Mouse (Mus musculus): ENCODE data around the gene Jmjd1c. TPM values are rescaled to one million over a fixed set of nuclear protein-coding genes. Genes with fewer than 3 reads are reported as not detected.
A peak's percentile ranks its signal among the peaks of the same experiment; 100 is the strongest.

The Jmjd1c gene
- polyA plus RNA-seq, 1 experiment from 2014 or later, result 52.4 TPM

- H3K9ac ChIP-seq, result no peak overlapping the region
- no peak overlapping the region for H3K4me2 ChIP-seq
- H3K27me3 ChIP-seq, result no peaks in the 10 kb centered on the region
- H3K9me3 ChIP-seq, result no peaks in the 10 kb centered on the region
- 0 out of 2 replicates have a peak, but pooled peaks cover 5% of the 10 kb centered on the region for H3K36me3 ChIP-seq
- H3K27ac ChIP-seq (replicated peaks), result no peak overlapping the region
- 84% methylated on average over 2 of the region's 2 CpGs for WGBS
- H3K4me3 ChIP-seq, result no peak overlapping the region
- H3K4me1 ChIP-seq (replicated peaks), result 0 out of 2 replicates have a peak, but pooled peaks cover 5% of the 10 kb centered on the region
- no peak for ATAC-seq (ENCODE audit: low read depth)
These were observed 112.0 kb downstream of the Jmjd1c start for GRCm38 (mm10) chr10:67207931-67208330.

GRCm38 (mm10) chr10:67209916-67210675 is 114.2 kb downstream of the Jmjd1c start:
- no peak overlapping the region for H3K4me2 ChIP-seq
- no peak overlapping the region for H3K4me3 ChIP-seq
- H3K27me3 ChIP-seq, result no peaks in the 10 kb centered on the region
- H3K9ac ChIP-seq, result no peak overlapping the region
- 83% methylated on average over 4 of the region's 4 CpGs for WGBS
- H3K27ac ChIP-seq (replicated peaks), result no peak overlapping the region
- no peaks in the 10 kb centered on the region for H3K36me3 ChIP-seq
- ATAC-seq (ENCODE audit: low read depth), result no peak
- H3K4me1 ChIP-seq (replicated peaks), result peaks cover 16% of the 10 kb centered on the region; the same call in 1 of the 2 replicates
- no peaks in the 10 kb centered on the region for H3K9me3 ChIP-seq

- no peak overlapping the region for H3K9ac ChIP-seq
- no peak overlapping the region for H3K4me2 ChIP-seq
- peaks cover 16% of the 10 kb centered on the region; the same call in 1 of the 2 replicates for H3K4me1 ChIP-seq (replicated peaks)
- 92% methylated on average over 5 of the region's 5 CpGs for WGBS
- 0 out of 2 replicates have a peak, but pooled peaks cover under 1% of the 10 kb centered on the region for H3K36me3 ChIP-seq
- no peaks in the 10 kb centered on the region for H3K9me3 ChIP-seq
- H3K27ac ChIP-seq (replicated peaks), result no peak overlapping the region
- H3K4me3 ChIP-seq, result no peak overlapping the region
- no peaks in the 10 kb centered on the region for H3K27me3 ChIP-seq
- no peak for ATAC-seq (ENCODE audit: low read depth)
These were observed 116.1 kb downstream of the Jmjd1c start for GRCm38 (mm10) chr10:67212031-67212430.

GRCm38 (mm10) chr10:67213720-67214119 is 117.8 kb downstream of the Jmjd1c start:
- H3K27me3 ChIP-seq, result no peaks in the 10 kb centered on the region
- no peak overlapping the region for H3K4me3 ChIP-seq
- 40% methylated on average over 1 of the region's 1 CpGs for WGBS
- peaks cover 16% of the 10 kb centered on the region; the same call in 1 of the 2 replicates for H3K4me1 ChIP-seq (replicated peaks)
- no peaks in the 10 kb centered on the region for H3K9me3 ChIP-seq
- H3K27ac ChIP-seq (replicated peaks), result no peak overlapping the region
- peaks cover 12% of the 10 kb centered on the region for H3K36me3 ChIP-seq
- no peak overlapping the region for H3K4me2 ChIP-seq
- no peak for ATAC-seq (ENCODE audit: low read depth)
- H3K9ac ChIP-seq, result no peak overlapping the region

GRCm38 (mm10) chr10:67215133-67215532 is 119.2 kb downstream of the Jmjd1c start:
- H3K4me1 ChIP-seq (replicated peaks), result peaks cover 12% of the 10 kb centered on the region; the same call in 1 of the 2 replicates
- WGBS, result 74% methylated on average over 4 of the region's 4 CpGs
- no peaks in the 10 kb centered on the region for H3K27me3 ChIP-seq
- H3K36me3 ChIP-seq, result peaks cover 26% of the 10 kb centered on the region
- no peak overlapping the region for H3K4me3 ChIP-seq
- H3K9ac ChIP-seq, result no peak overlapping the region
- no peak overlapping the region for H3K4me2 ChIP-seq
- H3K27ac ChIP-seq (replicated peaks), result no peak overlapping the region
- no peak for ATAC-seq (ENCODE audit: low read depth)
- no peaks in the 10 kb centered on the region for H3K9me3 ChIP-seq

- H3K27me3 ChIP-seq, result no peaks in the 10 kb centered on the region
- peaks cover 18% of the 10 kb centered on the region for H3K4me1 ChIP-seq (replicated peaks)
- no peak for ATAC-seq (ENCODE audit: low read depth)
- H3K4me3 ChIP-seq, result no peak overlapping the region
- no peak overlapping the region for H3K4me2 ChIP-seq
- no peaks in the 10 kb centered on the region for H3K9me3 ChIP-seq
- peaks cover 41% of the 10 kb centered on the region for H3K36me3 ChIP-seq
- H3K27ac ChIP-seq (replicated peaks), result no peak overlapping the region
- no peak overlapping the region for H3K9ac ChIP-seq
- WGBS, result 74% methylated on average over 3 of the region's 3 CpGs
These were observed 120.9 kb downstream of the Jmjd1c start for GRCm38 (mm10) chr10:67216872-67217271.

- Histone ChIP-seq H3K36me3 (peaks cover 49% of the 10 kb centered on the region), H3K9ac (no peak overlapping the region), H3K4me2 (no peak overlapping the region), H3K27ac (replicated peaks) (no peak overlapping the region), H3K4me3 (no peak overlapping the region), H3K9me3 (no peaks in the 10 kb centered on the region), H3K27me3 (no peaks in the 10 kb centered on the region), H3K4me1 (replicated peaks) (peaks cover 14% of the 10 kb centered on the region)
- 95% methylated on average over 18 of the region's 18 CpGs for WGBS
- no peak for ATAC-seq (ENCODE audit: low read depth)
These were observed 123.1 kb downstream of the Jmjd1c start for GRCm38 (mm10) chr10:67218873-67219565.

- Histone ChIP-seq H3K9ac (no peak overlapping the region), H3K4me3 (no peak overlapping the region), H3K9me3 (no peaks in the 10 kb centered on the region), H3K4me2 (no peak overlapping the region), H3K36me3 (peaks cover 59% of the 10 kb centered on the region), H3K27ac (replicated peaks) (no peak overlapping the region), H3K4me1 (replicated peaks) (peaks cover 7% of the 10 kb centered on the region; the same call in 1 of the 2 replicates), H3K27me3 (no peaks in the 10 kb centered on the region)
- ATAC-seq (ENCODE audit: low read depth), result no peak
- WGBS, result 87% methylated on average over 4 of the region's 4 CpGs
These were observed 124.3 kb downstream of the Jmjd1c start for GRCm38 (mm10) chr10:67220251-67220650.

GRCm38 (mm10) chr10:67221284-67221683 is 125.4 kb downstream of the Jmjd1c start:
- ATAC-seq (ENCODE audit: low read depth), result no peak
- H3K9me3 ChIP-seq, result no peaks in the 10 kb centered on the region
- 50% methylated on average over 5 of the region's 5 CpGs for WGBS
- no peak overlapping the region for H3K9ac ChIP-seq
- peaks cover 15% of the 10 kb centered on the region; the same call in 1 of the 2 replicates for H3K4me1 ChIP-seq (replicated peaks)
- H3K36me3 ChIP-seq, result peaks cover 69% of the 10 kb centered on the region
- no peaks in the 10 kb centered on the region for H3K27me3 ChIP-seq
- no peak overlapping the region for H3K4me3 ChIP-seq
- no peak overlapping the region for H3K27ac ChIP-seq (replicated peaks)
- H3K4me2 ChIP-seq, result no peak overlapping the region

- Histone ChIP-seq H3K4me1 (replicated peaks) (peaks cover 16% of the 10 kb centered on the region; the same call in 1 of the 2 replicates), H3K4me3 (no peak overlapping the region), H3K9ac (no peak overlapping the region), H3K27me3 (no peaks in the 10 kb centered on the region), H3K9me3 (no peaks in the 10 kb centered on the region), H3K4me2 (no peak overlapping the region), H3K27ac (replicated peaks) (no peak overlapping the region), H3K36me3 (peaks cover 71% of the 10 kb centered on the region)
- 89% methylated on average over 3 of the region's 4 CpGs for WGBS
- ATAC-seq (ENCODE audit: low read depth), result no peak
These were observed 128.0 kb downstream of the Jmjd1c start for GRCm38 (mm10) chr10:67223942-67224341.

- no peak for ATAC-seq (ENCODE audit: low read depth)
- Histone ChIP-seq H3K9ac (no peak overlapping the region), H3K9me3 (no peaks in the 10 kb centered on the region), H3K27me3 (no peaks in the 10 kb centered on the region), H3K4me3 (no peak overlapping the region), H3K4me1 (replicated peaks) (peaks cover 16% of the 10 kb centered on the region; the same call in 1 of the 2 replicates), H3K4me2 (no peak overlapping the region), H3K27ac (replicated peaks) (peak overlapping the region; percentile 38; the same call in 1 of the 2 replicates), H3K36me3 (peaks cover 62% of the 10 kb centered on the region)
- 89% methylated on average over 6 of the region's 6 CpGs for WGBS
These were observed 129.6 kb downstream of the Jmjd1c start for GRCm38 (mm10) chr10:67225528-67225927.

- no peak for ATAC-seq (ENCODE audit: low read depth)
- Histone ChIP-seq H3K4me3 (no peak overlapping the region), H3K27me3 (no peaks in the 10 kb centered on the region), H3K9ac (no peak overlapping the region), H3K9me3 (no peaks in the 10 kb centered on the region), H3K27ac (replicated peaks) (peak overlapping the region; percentile 38), H3K4me1 (replicated peaks) (peaks cover 12% of the 10 kb centered on the region; the same call in 1 of the 2 replicates), H3K36me3 (peaks cover 65% of the 10 kb centered on the region), H3K4me2 (no peak overlapping the region)
- 83% methylated on average over 7 of the region's 7 CpGs for WGBS
These were observed 130.2 kb downstream of the Jmjd1c start for GRCm38 (mm10) chr10:67226109-67226508.
